Mouse (Mus musculus) MEL (cell line): ENCODE results near the gene Pus3.

Experiments
- CHD2 ChIP-seq: IDR thresholded peaks from 2 replicates; pipeline ENCODE4 v1.6.1; 2011; ENCODE audit warnings: low read length, improper control_type of control experiment
- CTCF ChIP-seq, 3 experiments: IDR thresholded peaks in 2 of 3; conservative IDR thresholded peaks in 1 of 3; 2 replicates each; pipeline ENCODE4 v1.5.1; 2011 to 2012; ENCODE audit warnings: low read length in 3 of 3, low read depth in 2 of 3, mild to moderate bottlenecking in 2 of 3, improper control_type of control experiment in 1 of 3, inconsistent platforms in 1 of 3, mixed read lengths in 1 of 3, moderate library complexity in 1 of 3; ENCODE audit not compliant: control insufficient read depth in 1 of 3, insufficient read depth in 1 of 3, poor library complexity in 1 of 3, severe bottlenecking in 1 of 3
- E2F4 ChIP-seq: IDR thresholded peaks from 2 replicates; pipeline ENCODE4 v1.6.1; 2011; ENCODE audit warnings: low read depth, low read length, improper control_type of control experiment, borderline replicate concordance
- ETS1 ChIP-seq: IDR thresholded peaks from 2 replicates; pipeline ENCODE4 v1.6.1; 2012; ENCODE audit warnings: low read depth, mild to moderate bottlenecking, inconsistent platforms, low read length, improper control_type of control experiment, moderate library complexity
- GABPA ChIP-seq: IDR thresholded peaks from 2 replicates; pipeline ENCODE4 v1.6.1; 2012; ENCODE audit warnings: low read depth, mild to moderate bottlenecking, inconsistent platforms, low read length, improper control_type of control experiment, moderate library complexity
- HCFC1 ChIP-seq: IDR thresholded peaks from 2 replicates; pipeline ENCODE4 v1.6.1; 2012; ENCODE audit warnings: low read depth, mild to moderate bottlenecking, inconsistent platforms, low read length, improper control_type of control experiment, moderate library complexity
- POLR2A ChIP-seq, 2 experiments: IDR thresholded peaks; 2 replicates each; pipeline ENCODE4 v1.6.1; 2011 to 2012; ENCODE audit warnings: low read length in 2 of 2, mild to moderate bottlenecking in 2 of 2, control low read depth in 1 of 2, improper control_type of control experiment in 1 of 2, low read depth in 1 of 2, moderate library complexity in 1 of 2; ENCODE audit not compliant: control insufficient read depth in 1 of 2, insufficient read depth in 1 of 2, poor library complexity in 1 of 2
- RCOR1 ChIP-seq: IDR thresholded peaks from 2 replicates; pipeline ENCODE4 v1.6.1; 2012; ENCODE audit warnings: low read depth, mild to moderate bottlenecking, inconsistent platforms, low read length, improper control_type of control experiment
- TAL1 ChIP-seq: IDR thresholded peaks from 2 replicates; pipeline ENCODE4 v1.6.1; 2012; ENCODE audit warnings: mild to moderate bottlenecking, inconsistent platforms, low read length, moderate library complexity, mixed read lengths
- TCF12 ChIP-seq: IDR thresholded peaks from 2 replicates; pipeline ENCODE4 v1.6.1; 2014; ENCODE audit warnings: low read depth, mild to moderate bottlenecking, inconsistent platforms, low read length, improper control_type of control experiment, moderate library complexity
- ZKSCAN1 ChIP-seq: IDR thresholded peaks from 2 replicates; pipeline ENCODE4 v1.6.1; 2012; ENCODE audit warnings: low read depth, mild to moderate bottlenecking, inconsistent platforms, low read length, improper control_type of control experiment, moderate library complexity

GRCm38 (mm10) chr9:35561076-35561475, 2.7 kb downstream of the Pus3 start:
- no peak for TF ChIP-seq TAL1
- TF ChIP-seq ZKSCAN1: no peak
- no peak for TF ChIP-seq CTCF (IDR thresholded peaks at IDR 0.05 in 2 of 3, conservative IDR thresholded peaks at IDR 0.05 in 1 of 3; ENCODE audit: control insufficient read depth in 1 of 3, insufficient read depth in 1 of 3, low read depth in 2 of 3, low read length in 3 of 3, poor library complexity in 1 of 3, severe bottlenecking in 1 of 3)
- TF ChIP-seq TCF12: no peak
- TF ChIP-seq CHD2: no peak
- TF ChIP-seq HCFC1: no peak
- TF ChIP-seq RCOR1: no peak
- TF ChIP-seq E2F4: no peak
- TF ChIP-seq ETS1: no peak
- TF ChIP-seq POLR2A (IDR thresholded peaks at IDR 0.05; ENCODE audit: control insufficient read depth in 1 of 2, insufficient read depth in 1 of 2, low read depth in 1 of 2, low read length in 2 of 2, poor library complexity in 1 of 2): no peak
- no peak for TF ChIP-seq GABPA
